Mouse (Mus musculus) heart, postnatal 36 days (tissue): ENCODE results near the gene Plekhh1. TPM values are rescaled to one million over a fixed set of nuclear protein-coding genes. Genes with fewer than 3 reads are reported as not detected.

Experiments used
- DNase-seq, 2 experiments: peaks; one replicate each; pipeline ENCODE4 v3.0.0; 2021 to 2022
- intact Hi-C: fragments of 180-260 bp; cut with DNase I; formaldehyde crosslinking; loops from one replicate; pipeline ENCODE4 v1.15.1; 2025
- total RNA-seq, 2 experiments: library from RNA; stranded (reverse); gene quantifications; 2 replicates each; pipeline ENCODE4 v1.2.3; 2021

Gene Plekhh1
- total RNA-seq, 2 experiments from 2014 or later, result 1.6 to 2.1 TPM

DNA sequence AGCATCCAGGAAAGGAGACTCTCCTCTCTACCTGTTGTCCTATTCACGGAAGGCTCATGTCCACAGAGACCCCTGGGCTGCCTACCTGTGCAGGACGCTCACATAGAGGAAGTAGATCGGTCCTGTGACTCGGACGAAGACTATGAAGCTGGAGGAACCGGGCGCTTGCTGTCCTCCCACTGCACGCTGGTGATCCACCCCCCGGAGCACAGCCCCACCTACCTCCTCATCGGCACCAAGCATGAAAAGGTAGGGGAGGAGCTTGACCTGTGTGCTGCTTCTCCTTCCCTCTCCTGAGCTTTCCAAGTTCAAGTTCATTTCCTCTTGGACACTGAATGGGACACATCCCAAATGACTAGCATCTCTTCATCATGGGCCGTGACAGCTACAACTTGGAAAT is 39.3 kb downstream of the Plekhh1 start:
- no peak for DNase-seq
- intact Hi-C loops, result no loop called here

DNA sequence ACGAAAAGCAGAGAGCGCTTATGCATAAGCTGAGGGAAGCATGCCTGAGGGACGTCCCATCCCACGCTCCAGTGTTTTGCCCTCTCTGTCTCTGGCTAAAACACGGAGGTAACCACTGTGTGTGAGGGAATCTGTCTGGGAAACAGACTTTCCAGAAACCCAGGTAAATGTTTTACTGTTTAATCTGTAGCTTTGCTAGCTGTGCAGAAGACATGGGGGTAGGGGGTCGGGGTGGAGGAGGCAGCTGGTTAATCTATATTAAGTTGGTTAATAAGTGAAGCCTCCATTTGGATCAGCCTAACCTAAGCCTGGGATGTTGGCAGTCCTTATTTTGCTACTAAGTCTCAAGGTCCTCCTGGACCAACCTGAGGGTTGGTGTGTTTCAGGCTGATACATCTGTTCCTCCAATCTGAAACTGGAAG is 40.2 kb downstream of the Plekhh1 start:
- DNase-seq, result no peak
- intact Hi-C loops, result no loop called here

- intact Hi-C loops, result no loop called here
- no peak for DNase-seq
Observed at GRCm38 (mm10) chr12:79069916-79070315, 41.0 kb downstream of the Plekhh1 start.

GRCm38 (mm10) chr12:79070736-79071333 is 41.9 kb downstream of the Plekhh1 start:
- intact Hi-C loops, result no loop called here
- no peak for DNase-seq

GRCm38 (mm10) chr12:79072576-79072975 is 43.6 kb downstream of the Plekhh1 start:
- DNase-seq, result no peak
- intact Hi-C loops, result no loop called here

DNA sequence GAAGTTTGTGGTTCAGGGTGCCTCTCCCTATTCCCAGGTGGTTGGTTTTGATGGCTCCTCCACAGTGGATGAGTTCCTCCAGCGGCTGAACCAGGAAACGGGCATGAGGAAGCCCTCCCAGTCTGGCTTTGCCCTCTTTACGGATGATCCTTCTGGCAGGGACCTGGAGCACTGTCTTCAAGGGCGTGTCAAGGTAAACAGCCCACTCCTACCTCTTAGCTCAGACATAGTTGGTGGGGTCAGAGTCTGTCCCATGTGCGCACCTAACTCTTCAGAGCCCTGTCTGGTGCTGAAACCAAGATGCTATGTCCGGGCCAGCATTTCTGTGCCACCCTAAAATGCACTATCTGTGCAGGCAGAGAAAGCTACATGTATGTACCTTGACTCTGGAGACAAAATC is 44.4 kb downstream of the Plekhh1 start:
- intact Hi-C loops, result no loop called here
- DNase-seq, result no peak

- intact Hi-C loops, result no loop called here
- peak; percentile 80 to 81 for DNase-seq
Observed at GRCm38 (mm10) chr12:79089182-79089812, 60.3 kb downstream of the Plekhh1 start, which contains the start of gene Pigh. Gene Pigh, minus strand, starts transcription at chr12:79089651.

- peak; percentile 50 to 71 for DNase-seq
- intact Hi-C loops, result loop anchor here (1.0 to 10.0 kb wide), 4 partner anchors 69 to 878 kb away; partner anchors contain the start of genes Atp6v1d and Eif2s1
Observed at GRCm38 (mm10) chr12:79092569-79092968, 63.6 kb downstream of the Plekhh1 start.

- peak; percentile 5 to 14 for DNase-seq
- intact Hi-C loops, result loop anchor here (1.0 to 10.0 kb wide), 3 partner anchors 74 to 882 kb away; no protein-coding TSS in a partner anchor
Observed at GRCm38 (mm10) chr12:79097106-79097752, 68.3 kb downstream of the Plekhh1 start.

DNA sequence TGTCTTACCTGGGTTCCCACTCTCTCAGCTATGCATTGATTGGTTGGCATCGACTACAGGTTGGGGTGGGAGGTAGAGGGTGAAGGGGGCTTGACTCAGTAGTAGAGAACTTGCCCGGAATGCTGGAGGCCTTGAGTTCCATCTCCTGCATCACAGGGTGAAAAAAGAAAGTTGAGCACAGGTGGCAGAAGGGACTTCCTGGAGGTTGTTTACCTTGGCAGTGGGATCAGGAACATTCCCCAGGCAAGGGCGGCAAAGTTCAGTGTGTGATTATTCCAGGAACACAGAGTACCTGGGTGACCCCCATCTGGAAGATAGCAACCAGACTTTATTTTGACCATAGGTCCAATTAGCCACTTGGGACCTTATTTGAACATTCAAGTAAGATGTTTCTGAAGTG is 74.8 kb downstream of the Plekhh1 start:
- no peak for DNase-seq
- intact Hi-C loops, result no loop called here

- intact Hi-C loops, result no loop called here
- no peak for DNase-seq
Observed at GRCm38 (mm10) chr12:79104544-79104943, 75.6 kb downstream of the Plekhh1 start.

DNA sequence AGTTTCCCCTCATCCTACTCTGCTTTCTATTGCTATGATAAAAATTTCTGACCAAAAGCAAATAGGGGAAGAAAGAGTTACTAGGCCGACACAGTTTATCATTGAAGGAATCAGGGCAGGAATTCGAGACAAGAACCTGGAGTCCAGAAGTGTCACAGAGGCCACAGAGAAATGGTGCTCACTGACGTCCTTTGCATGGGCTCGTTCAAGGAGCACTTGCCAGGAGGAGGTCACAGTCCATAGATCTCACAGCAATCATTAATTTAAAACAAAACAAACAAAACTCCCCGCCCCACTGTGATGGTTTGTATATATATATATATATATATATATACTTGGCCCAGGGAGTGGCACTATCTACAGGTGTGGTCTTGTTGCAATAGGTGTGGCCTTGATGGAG is 76.3 kb downstream of the Plekhh1 start:
- intact Hi-C loops, result no loop called here
- no peak for DNase-seq

DNA sequence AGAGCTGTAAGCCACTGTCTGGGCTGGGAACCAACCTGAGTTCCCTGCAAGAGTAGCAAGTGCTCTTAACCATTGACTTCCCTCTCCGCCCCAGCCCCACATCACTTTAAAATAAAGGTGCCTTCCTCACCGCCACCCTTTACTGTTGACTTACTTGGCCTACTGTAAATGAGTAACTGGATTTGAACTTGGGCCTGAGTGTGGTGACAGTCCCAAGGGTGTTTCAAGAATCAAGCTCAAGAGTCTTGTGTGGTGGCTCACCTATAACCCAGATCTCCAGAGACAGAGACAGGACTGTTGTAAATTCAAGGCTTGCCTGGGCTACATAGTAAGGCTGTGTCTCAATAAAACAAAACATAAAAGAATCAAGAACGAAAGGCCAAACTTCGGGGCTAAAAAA is 90.0 kb downstream of the Plekhh1 start:
- intact Hi-C loops, result no loop called here
- no peak for DNase-seq

DNA sequence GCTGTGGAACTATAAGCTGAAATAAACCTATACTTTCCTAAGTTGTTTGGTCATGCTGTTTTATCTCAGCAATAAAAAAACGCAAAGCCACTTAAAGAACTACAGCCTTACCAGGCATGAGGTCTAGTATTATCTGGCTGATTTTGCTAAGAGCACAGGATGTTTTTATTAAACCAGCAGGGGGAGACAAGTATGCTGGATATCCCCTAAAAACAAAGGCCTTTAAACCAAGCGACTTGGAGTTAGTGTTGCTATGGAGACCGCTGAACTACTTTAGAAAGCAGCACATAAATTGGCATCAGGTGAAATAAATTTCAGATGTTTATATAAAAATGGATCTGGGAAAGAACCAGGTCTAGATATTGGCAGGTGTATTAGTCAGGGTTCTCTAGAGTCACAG is 93.9 kb downstream of the Plekhh1 start:
- DNase-seq, result no peak
- intact Hi-C loops, result no loop called here

DNA sequence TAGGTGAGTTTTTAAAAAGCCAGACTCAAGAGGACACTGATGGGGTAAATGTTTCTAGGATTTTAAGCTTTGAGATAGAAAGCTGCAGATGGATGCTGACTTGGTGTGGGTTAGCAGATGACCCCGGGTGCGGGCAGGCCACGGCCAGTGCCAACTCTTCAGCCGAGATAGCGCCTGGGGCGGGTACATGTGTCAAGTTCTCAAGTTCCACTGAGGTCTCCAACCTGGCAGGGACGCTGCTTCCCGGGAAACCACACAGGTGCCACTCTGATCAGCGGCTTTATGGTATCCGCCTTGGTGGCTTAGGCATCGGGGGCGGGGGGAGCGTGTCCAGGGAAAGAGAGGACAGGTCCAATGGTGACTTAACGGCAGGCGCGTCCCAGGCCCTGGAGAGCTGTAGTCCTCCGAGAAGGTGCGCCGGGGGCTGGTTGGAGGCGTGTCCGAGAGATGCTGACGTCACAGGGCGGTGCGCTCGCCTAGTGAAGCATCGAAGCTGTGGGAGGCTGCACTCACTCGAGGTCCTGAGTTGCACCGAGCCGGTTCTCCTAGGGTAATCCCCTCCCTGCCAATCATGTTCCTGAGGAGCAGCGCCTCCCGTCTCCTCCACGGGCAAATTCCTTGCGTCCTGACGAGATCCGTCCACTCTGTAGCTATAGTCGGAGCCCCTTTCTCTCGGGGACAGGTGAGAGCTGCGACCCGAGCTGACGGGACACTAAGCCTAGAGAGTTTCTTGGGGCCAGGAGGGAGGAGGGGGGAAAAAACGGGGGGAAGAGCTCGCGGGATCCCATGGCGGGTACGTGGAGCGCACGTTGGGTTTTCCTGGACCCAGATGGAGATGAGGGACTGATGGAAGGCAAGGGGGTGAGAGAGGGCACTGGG is 101.6 kb downstream of the Plekhh1 start, which contains the start of gene Arg2:
Gene Arg2, plus strand, starts transcription at position 479 of the 879 bp plus-strand sequence.
- intact Hi-C loops, result no loop called here
- DNase-seq, result peak; percentile 12 to 24

Other genes starting within 250 kb of the Plekhh1 start
- gene Atp6v1d, start 167.5 kb upstream of the Plekhh1 start, total RNA-seq, result 10 to 100 TPM; 81.1 to 83.5 TPM
- gene Eif2s1, start 167.3 kb upstream of the Plekhh1 start, total RNA-seq, result 10 to 100 TPM; 52.1 to 59.3 TPM
- gene Plek2, start 122.2 kb upstream of the Plekhh1 start, total RNA-seq, result under 1 TPM; 0.36 to 0.60 TPM
- 1 to 10 TPM; 2.6 to 5.4 TPM for gene Tmem229b, start 21.5 kb upstream of the Plekhh1 start, total RNA-seq
- gene Pigh, start 60.5 kb downstream of the Plekhh1 start, total RNA-seq, result 1 to 10 TPM; 2.9 to 3.5 TPM
- not detected for gene Arg2, start 101.6 kb downstream of the Plekhh1 start, total RNA-seq
- 10 to 100 TPM; 84.1 to 92.4 TPM for gene Vti1b, start 143.5 kb downstream of the Plekhh1 start, total RNA-seq
- 1 to 10 TPM; 3.3 to 3.5 TPM for gene Rdh11, start 163.1 kb downstream of the Plekhh1 start, total RNA-seq
- gene Rdh12, start 179.8 kb downstream of the Plekhh1 start, total RNA-seq, result not detected